Mouse (Mus musculus) stomach, embryonic 15.5 days (tissue): ENCODE results near the gene Cyp17a1. TPM values are rescaled to one million over a fixed set of nuclear protein-coding genes. Genes with fewer than 3 reads are reported as not detected.

Experiments
- ATAC-seq: fragments of 200-750 bp; cut with Nextera tagmentation; 2 replicates; pipeline ENCODE4 v1.8.0; 2017; ENCODE audit warnings: low read depth, moderate number of reproducible peaks, moderate TSS enrichment; ENCODE audit not compliant: insufficient read depth, low FRiP score
- H3K27ac ChIP-seq: fragments of 300-500 bp; sonication (generic); 2 replicates; pipeline ENCODE4 v1.5.1; 2015; ENCODE audit warnings: mild to moderate bottlenecking, inconsistent platforms
- H3K27me3 ChIP-seq: fragments of 300-500 bp; sonication (generic); replicated peaks from 2 replicates; pipeline ENCODE4 v1.6.1; 2015; ENCODE audit warnings: inconsistent platforms
- H3K36me3 ChIP-seq: fragments of 300-500 bp; sonication (generic); 2 replicates; pipeline ENCODE4 v1.6.1; 2015; ENCODE audit warnings: inconsistent platforms
- H3K4me1 ChIP-seq: fragments of 300-500 bp; sonication (generic); 2 replicates; pipeline ENCODE4 v1.6.1; 2015; ENCODE audit warnings: inconsistent platforms
- H3K4me2 ChIP-seq: fragments of 300-500 bp; sonication (generic); 2 replicates; pipeline ENCODE4 v1.6.1; 2015; ENCODE audit warnings: mild to moderate bottlenecking, inconsistent platforms
- H3K4me3 ChIP-seq: fragments of 300-500 bp; sonication (generic); replicated peaks from 2 replicates; pipeline ENCODE4 v1.5.1; 2015; ENCODE audit warnings: inconsistent platforms
- H3K9ac ChIP-seq: fragments of 300-500 bp; sonication (generic); 2 replicates; pipeline ENCODE4 v1.6.1; 2015; ENCODE audit warnings: inconsistent platforms
- H3K9me3 ChIP-seq: fragments of 300-500 bp; sonication (generic); 2 replicates; pipeline ENCODE4 v1.6.1; 2016; ENCODE audit warnings: inconsistent platforms
- whole genome bisulfite sequencing: fragments of 180-500 bp; shearing (Covaris S2); methylation state at CpG from one replicate; pipeline ENCODE4 v1.1.7; 2015; 5-methylcytosine and 5-hydroxymethylcytosine counted together
- polyA plus RNA-seq: library from polyadenylated mRNA; unstranded; fragments of >200 nt; fragmentation: Nextera tagmentation; extraction: Ambion mirVana; gene quantifications from 2 replicates; pipeline ENCODE4 v1.2.1, GENCODE M21; 2015

Cyp17a1 gene
- polyA plus RNA-seq, 1 experiment from 2014 or later = not detected

- Histone ChIP-seq H3K36me3 (peaks cover 54% of the 10 kb centered on the region), H3K4me1 (no peaks in the 10 kb centered on the region), H3K4me3 (no peak overlapping the region), H3K27ac (no peak overlapping the region), H3K27me3 (no peaks in the 10 kb centered on the region), H3K9ac (no peak overlapping the region), H3K9me3 (no peaks in the 10 kb centered on the region), H3K4me2 (no peak overlapping the region)
- 74% methylated on average over 5 of the region's 5 CpGs for WGBS
- ATAC-seq = no peak
Observed at GRCm38 (mm10) chr19:46653188-46653587, 19.8 kb downstream of the Cyp17a1 start.

GRCm38 (mm10) chr19:46648565-46648964 lies 24.4 kb downstream of the Cyp17a1 start:
- Histone ChIP-seq H3K4me3 (no peak overlapping the region), H3K27ac (peak overlapping the region; percentile 9; the same call in 1 of the 2 replicates), H3K9ac (no peak overlapping the region), H3K36me3 (peaks cover 21% of the 10 kb centered on the region), H3K27me3 (no peaks in the 10 kb centered on the region), H3K4me2 (no peak overlapping the region), H3K9me3 (no peaks in the 10 kb centered on the region), H3K4me1 (peaks cover 18% of the 10 kb centered on the region)
- ATAC-seq = no peak
- WGBS = 87% methylated on average over 14 of the region's 14 CpGs

DNA sequence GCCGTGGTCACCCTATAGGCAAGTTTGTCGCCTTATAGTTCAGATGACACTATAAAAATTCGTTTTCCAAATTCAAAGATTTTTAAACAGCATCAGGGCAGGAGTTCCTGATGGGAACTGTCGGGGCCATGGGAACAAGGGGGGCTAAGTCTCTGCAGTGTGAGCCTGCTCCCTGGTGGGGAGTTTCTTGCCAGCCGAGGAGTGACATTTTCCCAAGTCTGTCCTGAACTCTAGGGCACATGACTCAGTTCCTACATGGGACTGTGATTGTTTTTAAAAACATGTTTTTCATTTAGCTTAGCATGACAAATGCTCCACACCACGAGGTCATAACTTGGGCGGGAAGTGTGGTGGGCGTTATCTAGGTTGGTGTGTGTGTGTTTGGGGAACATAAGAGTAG lies 25.1 kb downstream of the Cyp17a1 start:
- Histone ChIP-seq H3K27me3 (no peaks in the 10 kb centered on the region), H3K9me3 (no peaks in the 10 kb centered on the region), H3K9ac (no peak overlapping the region), H3K36me3 (peaks cover 15% of the 10 kb centered on the region), H3K27ac (no peak overlapping the region), H3K4me3 (no peak overlapping the region), H3K4me1 (peaks cover 26% of the 10 kb centered on the region), H3K4me2 (no peak overlapping the region)
- no peak for ATAC-seq
- WGBS = 79% methylated on average over 8 of the region's 8 CpGs

DNA sequence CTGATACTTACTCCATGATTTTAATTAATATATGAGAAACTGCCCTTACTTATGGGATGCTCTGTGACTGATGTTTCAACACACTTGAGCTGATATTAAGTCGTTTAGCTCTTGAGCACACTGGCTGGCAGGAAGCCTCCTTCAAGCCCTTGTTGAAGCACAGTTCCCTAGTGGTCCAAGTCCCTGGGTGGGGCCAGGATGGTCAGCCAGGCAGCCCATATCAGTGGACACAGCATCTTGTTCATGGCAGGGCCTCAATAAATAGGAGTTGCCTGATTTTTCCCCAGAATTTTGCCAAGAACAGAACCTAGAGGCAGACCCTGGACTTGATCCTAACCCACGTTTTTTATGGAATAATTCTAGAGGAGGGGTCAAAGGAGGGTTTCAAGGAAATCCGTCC lies 25.7 kb downstream of the Cyp17a1 start:
- Histone ChIP-seq H3K36me3 (peaks cover 12% of the 10 kb centered on the region), H3K27ac (no peak overlapping the region), H3K4me3 (no peak overlapping the region), H3K9me3 (no peaks in the 10 kb centered on the region), H3K9ac (no peak overlapping the region), H3K27me3 (no peaks in the 10 kb centered on the region), H3K4me1 (peaks cover 32% of the 10 kb centered on the region), H3K4me2 (no peak overlapping the region)
- no peak for ATAC-seq
- 64% methylated on average over 3 of the region's 3 CpGs for WGBS

DNA sequence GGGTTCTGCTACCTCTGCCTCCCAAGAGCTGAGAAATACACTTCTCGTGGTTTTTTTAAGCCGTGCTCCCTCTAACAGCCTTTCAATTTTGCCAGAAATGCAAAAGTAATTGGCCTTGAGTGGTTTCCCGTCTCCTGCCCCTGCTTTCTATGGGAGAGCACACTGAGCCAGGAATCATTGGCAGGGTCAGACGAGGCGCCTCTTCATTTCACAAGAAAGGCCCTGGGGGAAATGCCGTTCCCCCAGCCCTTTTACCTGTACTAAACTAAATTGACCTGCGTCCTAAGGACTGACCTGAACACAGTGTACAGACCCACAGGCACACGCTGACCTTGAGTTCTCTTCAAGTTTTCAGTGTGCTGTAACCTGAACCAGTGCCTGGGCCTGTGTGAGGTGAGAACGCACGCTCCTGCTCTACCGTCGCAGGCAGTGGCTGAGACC lies 26.9 kb downstream of the Cyp17a1 start:
- Histone ChIP-seq H3K27me3 (no peaks in the 10 kb centered on the region), H3K9me3 (no peaks in the 10 kb centered on the region), H3K9ac (no peak overlapping the region), H3K36me3 (peaks cover 6% of the 10 kb centered on the region; the same call in 1 of the 2 replicates), H3K27ac (peak overlapping the region; percentile 31; the same call in 1 of the 2 replicates), H3K4me2 (no peak overlapping the region), H3K4me3 (no peak overlapping the region), H3K4me1 (peaks cover 43% of the 10 kb centered on the region)
- WGBS = 84% methylated on average over 12 of the region's 12 CpGs
- no peak for ATAC-seq

GRCm38 (mm10) chr19:46644793-46645602 lies 28.0 kb downstream of the Cyp17a1 start:
- peak overlapping the region; percentile 79 for H3K27ac ChIP-seq
- WGBS = 30% methylated on average over 12 of the region's 12 CpGs
- ATAC-seq = peak; percentile 64
- H3K9ac ChIP-seq = no peak overlapping the region
- peaks cover 6% of the 10 kb centered on the region; the same call in 1 of the 2 replicates for H3K36me3 ChIP-seq
- 0 out of 2 replicates have a peak overlapping the region, but pooled peaks have one; percentile 24 for H3K4me2 ChIP-seq
- H3K4me1 ChIP-seq = peaks cover 49% of the 10 kb centered on the region
- no peaks in the 10 kb centered on the region for H3K9me3 ChIP-seq
- H3K4me3 ChIP-seq = no peak overlapping the region
- H3K27me3 ChIP-seq = no peaks in the 10 kb centered on the region

DNA sequence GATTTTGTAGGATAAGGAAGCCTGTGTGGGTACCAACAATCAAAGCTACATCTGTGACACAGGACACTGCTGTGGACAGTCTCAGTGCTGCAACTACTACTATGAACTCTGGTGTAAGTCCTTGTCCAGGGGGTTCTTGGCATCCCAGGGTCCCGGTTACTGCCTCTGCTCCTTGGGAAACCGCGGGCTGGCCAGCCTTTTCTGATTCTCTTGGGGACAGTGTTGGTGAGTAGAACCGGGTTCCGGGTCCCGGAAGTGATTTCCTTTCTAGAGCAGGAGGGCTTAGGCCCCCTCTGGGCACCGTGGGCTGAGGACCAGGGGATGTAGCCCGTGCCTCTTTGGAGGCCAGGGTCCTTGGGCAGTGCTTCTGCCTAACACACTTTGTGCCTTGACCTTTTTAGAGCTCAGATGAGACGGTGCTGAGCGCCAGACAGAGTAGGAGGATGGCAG lies 28.6 kb downstream of the Cyp17a1 start:
- ATAC-seq = no peak
- no peak overlapping the region for H3K9ac ChIP-seq
- peak overlapping the region; percentile 79 for H3K27ac ChIP-seq
- no peaks in the 10 kb centered on the region for H3K27me3 ChIP-seq
- no peak overlapping the region for H3K4me3 ChIP-seq
- 73% methylated on average over 10 of the region's 10 CpGs for WGBS
- H3K36me3 ChIP-seq = peaks cover 6% of the 10 kb centered on the region; the same call in 1 of the 2 replicates
- 0 out of 2 replicates have a peak overlapping the region, but pooled peaks have one; percentile 24 for H3K4me2 ChIP-seq
- H3K4me1 ChIP-seq = peaks cover 49% of the 10 kb centered on the region
- no peaks in the 10 kb centered on the region for H3K9me3 ChIP-seq

DNA sequence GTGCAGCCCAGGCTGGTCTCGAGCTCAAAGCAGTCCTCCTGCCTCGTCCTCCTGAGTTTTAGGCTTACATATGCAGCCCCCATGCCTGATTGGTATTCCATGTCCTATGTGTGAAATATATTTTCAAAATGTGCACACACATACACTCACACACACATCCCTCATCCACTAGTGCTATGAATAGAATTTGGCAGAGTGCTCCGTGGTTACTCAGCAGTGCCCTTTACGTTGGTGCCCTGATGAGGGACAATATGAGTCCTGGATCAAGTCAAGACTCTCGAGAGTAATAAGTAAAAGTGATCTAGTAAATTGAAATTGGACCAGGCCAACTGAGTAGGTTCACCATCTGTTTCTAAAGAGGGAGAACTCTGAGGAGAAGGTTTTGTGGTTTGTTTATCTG lies 29.7 kb downstream of the Cyp17a1 start:
- WGBS = 77% methylated on average over 5 of the region's 5 CpGs
- ATAC-seq = no peak
- H3K4me2 ChIP-seq = no peak overlapping the region
- H3K9me3 ChIP-seq = no peaks in the 10 kb centered on the region
- H3K4me1 ChIP-seq = peaks cover 49% of the 10 kb centered on the region
- peak overlapping the region; percentile 84 for H3K27ac ChIP-seq
- no peak overlapping the region for H3K4me3 ChIP-seq
- no peaks in the 10 kb centered on the region for H3K27me3 ChIP-seq
- H3K9ac ChIP-seq = no peak overlapping the region
- H3K36me3 ChIP-seq = peaks cover 3% of the 10 kb centered on the region; the same call in 1 of the 2 replicates

DNA sequence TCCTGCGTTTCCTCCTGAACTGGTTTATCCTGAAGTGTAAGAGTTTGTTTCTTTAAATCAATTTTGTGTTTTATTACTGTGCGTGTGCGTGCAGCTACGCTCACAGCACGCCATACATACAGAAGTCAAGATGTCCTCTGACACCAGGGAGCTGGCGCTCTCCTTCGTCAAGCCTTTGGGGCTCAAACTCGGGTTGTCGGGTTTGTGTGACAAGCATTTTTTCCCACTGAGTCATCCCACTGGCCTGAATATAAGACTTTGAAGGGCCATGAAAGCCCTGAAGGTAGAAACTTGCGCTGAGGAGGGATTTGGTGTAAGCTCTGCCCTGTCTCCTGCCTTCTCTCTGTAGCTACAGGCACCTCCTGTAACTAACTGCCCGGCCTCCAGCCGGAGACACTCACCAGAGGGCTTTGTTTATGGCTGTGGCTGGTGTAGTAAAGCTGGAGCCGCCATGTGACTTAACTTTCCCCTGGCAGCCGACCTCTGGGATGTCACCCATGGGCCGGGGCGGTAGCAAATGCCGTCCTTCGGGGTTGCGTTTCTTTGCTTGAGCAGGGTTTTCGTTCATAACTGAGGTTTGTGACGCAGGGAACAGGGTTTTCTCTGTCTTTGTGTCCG lies 30.7 kb downstream of the Cyp17a1 start:
- no peaks in the 10 kb centered on the region for H3K9me3 ChIP-seq
- no peaks in the 10 kb centered on the region; the same call in 1 of the 2 replicates for H3K36me3 ChIP-seq
- H3K27ac ChIP-seq = peak overlapping the region; percentile 84
- peak; percentile 11; the same call in 1 of the 2 replicates for ATAC-seq
- H3K9ac ChIP-seq = no peak overlapping the region
- no peaks in the 10 kb centered on the region for H3K27me3 ChIP-seq
- H3K4me1 ChIP-seq = peaks cover 49% of the 10 kb centered on the region
- peak overlapping the region; percentile 32 for H3K4me2 ChIP-seq
- 46% methylated on average over 22 of the region's 22 CpGs for WGBS
- H3K4me3 ChIP-seq = no peak overlapping the region

- Histone ChIP-seq H3K27me3 (no peaks in the 10 kb centered on the region), H3K9me3 (no peaks in the 10 kb centered on the region), H3K4me2 (peak overlapping the region; percentile 32), H3K9ac (no peak overlapping the region), H3K4me3 (no peak overlapping the region), H3K27ac (peak overlapping the region; percentile 84), H3K36me3 (no peaks in the 10 kb centered on the region; the same call in 1 of the 2 replicates), H3K4me1 (peaks cover 49% of the 10 kb centered on the region)
- WGBS = 34% methylated on average over 19 of the region's 19 CpGs
- peak; percentile 21; the same call in 1 of the 2 replicates for ATAC-seq
Observed at GRCm38 (mm10) chr19:46641420-46642085, 31.4 kb downstream of the Cyp17a1 start.

- H3K36me3 ChIP-seq = no peaks in the 10 kb centered on the region; the same call in 1 of the 2 replicates
- peaks cover 56% of the 10 kb centered on the region for H3K4me1 ChIP-seq
- no peaks in the 10 kb centered on the region for H3K9me3 ChIP-seq
- H3K27me3 ChIP-seq = no peaks in the 10 kb centered on the region
- H3K4me2 ChIP-seq = no peak overlapping the region
- 78% methylated on average over 8 of the region's 8 CpGs for WGBS
- no peak for ATAC-seq
- peak overlapping the region; percentile 84; the same call in 1 of the 2 replicates for H3K27ac ChIP-seq
- H3K9ac ChIP-seq = no peak overlapping the region
- no peak overlapping the region for H3K4me3 ChIP-seq
Observed at GRCm38 (mm10) chr19:46640780-46641179, 32.2 kb downstream of the Cyp17a1 start.
